Mouse (Mus musculus): ENCODE results near the gene Ap2a2.
"Not testable (repeated sequence)": the region's sequence is repeated elsewhere in the genome, so short reads cannot be mapped to it uniquely, and the experiment has no call there.

DNA sequence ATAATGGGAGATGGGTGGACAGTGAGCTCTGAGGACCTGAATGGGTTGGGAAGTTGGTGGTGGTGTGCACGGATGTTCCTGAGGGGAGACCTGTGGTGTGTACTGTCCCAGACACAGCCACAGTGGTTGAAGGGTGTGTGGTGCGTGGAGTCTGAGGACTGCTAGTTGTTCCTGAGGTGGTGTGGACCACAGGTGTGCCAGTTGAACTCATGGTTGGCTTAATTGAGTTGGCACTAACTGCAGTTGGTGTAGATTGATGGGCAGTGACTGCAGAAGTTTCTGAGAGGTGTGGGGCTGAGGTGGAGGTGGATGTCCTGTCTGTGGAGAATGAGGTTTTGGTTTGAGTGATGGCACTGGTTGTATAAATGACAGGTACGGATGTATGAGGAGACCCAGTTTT is 76.1 kb downstream of the Ap2a2 start:
- TF ChIP-seq CTCF (IDR thresholded peaks at IDR 0.05; ENCODE audit: low read depth); EP300 (optimal IDR thresholded peaks at IDR 0.05): not testable (repeated sequence)
